Mouse (Mus musculus): ENCODE data around the gene Arsg. TPM values are rescaled to one million over a fixed set of nuclear protein-coding genes. Genes with fewer than 3 reads are reported as not detected.

Gene Arsg
- polyA plus RNA-seq, 1 experiment, result 0.45 TPM

GRCm38 (mm10) chr11:109477606-109478380, 4.6 kb downstream of the Arsg start:
- no peak for TF ChIP-seq GATA1 (IDR thresholded peaks at IDR 0.05; ENCODE audit: low read length)

GRCm38 (mm10) chr11:109479575-109480285, 6.6 kb downstream of the Arsg start:
- no peak for TF ChIP-seq GATA1 (IDR thresholded peaks at IDR 0.05; ENCODE audit: low read length)

DNA sequence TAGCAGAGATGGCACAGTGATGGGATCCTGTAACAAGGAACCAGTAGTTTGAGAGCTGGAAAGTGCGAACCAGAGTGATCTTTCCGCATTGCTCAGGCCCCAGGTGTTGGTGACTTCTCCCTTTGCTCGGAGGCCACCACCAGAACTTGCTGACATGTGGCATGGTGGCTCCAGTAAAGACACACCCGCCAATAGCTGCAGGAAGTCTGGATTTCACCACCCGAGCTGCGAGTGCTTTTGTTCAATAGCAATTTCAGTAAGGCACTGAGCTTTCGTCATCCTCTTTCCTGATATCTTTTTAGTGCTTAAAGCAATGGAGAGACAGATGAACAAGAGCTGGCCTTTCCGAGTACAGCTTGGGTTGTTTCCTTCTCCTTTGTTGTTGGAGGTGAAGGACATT, 7.3 kb downstream of the Arsg start:
- TF ChIP-seq GATA1 (IDR thresholded peaks at IDR 0.05; ENCODE audit: low read length), result no peak

GRCm38 (mm10) chr11:109485398-109486045, 12.3 kb downstream of the Arsg start:
- TF ChIP-seq GATA1 (IDR thresholded peaks at IDR 0.05; ENCODE audit: low read length), result no peak

DNA sequence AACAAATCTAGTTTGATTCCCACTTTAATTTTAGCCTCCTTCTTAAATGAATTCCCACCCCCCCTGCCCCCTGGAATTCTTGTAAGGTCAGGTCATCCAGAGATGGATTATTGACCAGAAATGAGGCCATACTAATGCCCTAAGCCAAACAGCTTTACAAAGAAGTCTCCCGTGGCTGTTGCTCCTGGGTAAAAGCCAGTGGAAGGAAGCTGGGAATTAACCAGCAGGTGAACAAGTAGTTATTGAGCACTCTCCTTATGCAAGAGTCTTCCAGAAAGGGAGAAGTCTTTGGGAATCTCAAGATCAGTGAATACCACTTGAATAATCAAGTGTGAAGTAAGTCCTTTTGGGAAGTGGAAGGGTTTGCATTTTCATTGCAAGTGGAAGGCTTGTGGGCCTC, 13.9 kb downstream of the Arsg start:
- no peak for TF ChIP-seq GATA1 (IDR thresholded peaks at IDR 0.05; ENCODE audit: low read length)

- no peak for TF ChIP-seq GATA1 (IDR thresholded peaks at IDR 0.05; ENCODE audit: low read length)
Measured at GRCm38 (mm10) chr11:109487991-109488684, 15.0 kb downstream of the Arsg start.

DNA sequence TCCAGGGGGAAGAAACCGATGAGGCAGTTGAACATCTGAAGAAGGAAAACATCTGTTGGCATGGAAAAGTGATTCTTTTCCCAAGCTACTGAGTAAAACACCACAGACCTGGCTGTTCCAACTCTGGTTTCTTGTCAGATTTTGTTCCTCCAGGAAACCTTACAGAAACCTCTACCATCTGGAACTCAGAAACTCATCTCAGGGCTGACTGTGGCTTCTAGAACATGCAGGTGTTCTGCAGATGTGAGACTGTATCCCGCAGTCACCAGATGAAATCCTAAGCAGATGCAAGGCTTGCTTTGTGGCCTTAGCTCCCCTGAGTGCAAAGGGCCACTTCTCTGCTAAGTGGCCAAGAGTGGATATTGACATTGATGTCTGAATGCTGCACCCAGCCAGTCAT, 16.6 kb downstream of the Arsg start:
- no peak for TF ChIP-seq GATA1 (IDR thresholded peaks at IDR 0.05; ENCODE audit: low read length)

DNA sequence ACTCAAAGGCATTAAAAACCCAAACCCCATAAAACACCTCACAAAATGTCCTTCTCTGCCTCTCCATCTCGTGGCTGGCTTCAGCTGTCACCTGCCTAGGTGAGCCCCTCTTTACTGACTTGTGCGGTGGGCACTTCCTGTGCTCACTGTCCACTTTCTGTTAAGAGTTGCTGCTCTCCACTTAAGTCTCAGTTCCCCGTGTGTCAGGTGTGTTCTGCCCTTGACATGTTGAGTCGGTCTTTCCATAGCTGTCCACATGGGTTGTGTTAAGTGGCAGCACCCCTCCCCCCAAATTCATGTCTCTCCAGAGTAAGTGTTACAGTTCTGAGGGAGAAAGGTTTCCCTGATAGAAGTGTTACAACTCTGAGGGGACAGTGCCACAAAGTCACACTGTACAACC, 18.7 kb downstream of the Arsg start:
- no peak for TF ChIP-seq GATA1 (IDR thresholded peaks at IDR 0.05; ENCODE audit: low read length)

- no peak for TF ChIP-seq GATA1 (IDR thresholded peaks at IDR 0.05; ENCODE audit: low read length)
Measured at GRCm38 (mm10) chr11:109494890-109495770, 22.0 kb downstream of the Arsg start.

GRCm38 (mm10) chr11:109495771-109496474, 22.7 kb downstream of the Arsg start:
- peak; percentile 3 for TF ChIP-seq GATA1 (IDR thresholded peaks at IDR 0.05; ENCODE audit: low read length)

DNA sequence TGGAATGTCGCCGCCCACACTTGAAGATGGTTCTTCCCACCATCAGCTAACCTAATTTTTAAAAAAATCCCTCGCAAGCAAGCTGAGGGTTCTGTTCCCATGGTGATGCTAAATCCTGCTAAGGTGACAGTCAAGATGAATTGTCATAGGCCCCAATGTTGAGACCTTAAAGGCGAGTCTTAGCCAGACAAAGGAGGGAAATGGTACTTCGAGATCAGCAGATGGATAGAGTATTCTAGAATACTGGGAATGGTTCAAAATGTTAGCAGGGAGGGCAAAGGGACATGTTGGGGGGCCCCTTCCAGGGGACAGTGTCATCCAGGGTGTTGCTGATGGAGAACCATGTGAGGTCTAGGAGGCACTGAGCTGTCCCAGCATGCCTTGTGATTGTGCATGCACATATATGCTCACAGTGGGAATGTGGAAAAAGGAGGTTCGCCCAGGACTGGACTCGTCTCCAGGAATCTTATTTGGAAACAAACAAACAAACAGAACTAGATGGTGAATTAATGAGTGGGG, 23.4 kb downstream of the Arsg start:
- no peak for TF ChIP-seq GATA1 (IDR thresholded peaks at IDR 0.05; ENCODE audit: low read length)

DNA sequence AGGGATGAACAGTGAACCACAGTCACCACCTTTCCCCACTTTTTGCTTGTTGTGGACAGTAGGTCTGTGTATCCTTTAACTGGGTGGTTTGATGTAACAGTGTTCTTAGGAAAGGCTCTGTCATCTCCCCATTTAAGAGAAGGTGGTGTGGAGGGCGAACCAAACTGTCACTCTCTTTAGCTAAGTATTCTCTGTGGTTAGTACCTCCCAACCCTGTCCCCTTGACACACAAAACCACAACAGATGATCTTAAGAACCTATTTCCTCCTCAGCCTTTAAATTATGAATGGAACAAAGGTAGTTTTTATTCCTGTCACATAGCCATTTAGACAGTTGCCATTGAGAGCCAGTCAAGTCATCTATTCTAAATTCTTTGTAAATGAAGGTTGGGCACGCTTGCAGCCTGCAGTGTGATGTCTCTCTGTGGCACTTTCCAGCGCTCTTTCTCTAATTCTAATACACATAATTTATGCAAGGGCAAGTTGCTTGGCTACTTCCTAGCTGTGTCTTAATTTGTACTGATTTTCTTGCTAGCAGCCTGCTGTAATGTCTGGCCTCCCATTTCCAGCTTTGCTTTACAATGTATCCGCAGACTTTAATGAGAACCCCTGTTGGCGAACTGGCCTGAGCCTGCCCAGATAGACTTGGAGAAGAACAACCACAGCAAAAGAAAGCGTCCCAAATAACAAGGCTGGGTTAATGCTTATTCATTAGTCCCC, 24.0 kb downstream of the Arsg start:
- no peak for TF ChIP-seq GATA1 (IDR thresholded peaks at IDR 0.05; ENCODE audit: low read length)

DNA sequence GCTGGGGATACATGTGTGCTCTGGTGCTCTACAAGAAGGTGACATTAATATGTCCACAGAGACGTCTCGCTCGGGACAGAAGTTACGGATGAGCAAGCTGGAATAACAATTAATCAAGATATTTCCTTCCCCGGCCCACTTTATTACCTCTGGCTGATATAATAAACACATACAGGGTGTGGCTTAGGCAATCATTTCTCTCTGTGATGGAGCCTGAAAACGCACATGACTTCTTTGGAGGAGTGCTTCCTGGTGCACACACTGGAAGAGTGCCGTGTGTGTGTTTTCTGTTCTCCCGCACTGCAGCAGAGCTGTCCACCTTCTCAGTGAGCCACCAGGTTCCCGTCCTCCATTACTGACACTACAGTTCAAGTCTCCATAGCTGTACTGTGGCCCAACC, 24.8 kb downstream of the Arsg start:
- TF ChIP-seq GATA1 (IDR thresholded peaks at IDR 0.05; ENCODE audit: low read length), result no peak

Data from G1E-ER4 (cell line).